Mouse (Mus musculus): ENCODE results near the gene Olfr905.

Olfr905 gene

DNA sequence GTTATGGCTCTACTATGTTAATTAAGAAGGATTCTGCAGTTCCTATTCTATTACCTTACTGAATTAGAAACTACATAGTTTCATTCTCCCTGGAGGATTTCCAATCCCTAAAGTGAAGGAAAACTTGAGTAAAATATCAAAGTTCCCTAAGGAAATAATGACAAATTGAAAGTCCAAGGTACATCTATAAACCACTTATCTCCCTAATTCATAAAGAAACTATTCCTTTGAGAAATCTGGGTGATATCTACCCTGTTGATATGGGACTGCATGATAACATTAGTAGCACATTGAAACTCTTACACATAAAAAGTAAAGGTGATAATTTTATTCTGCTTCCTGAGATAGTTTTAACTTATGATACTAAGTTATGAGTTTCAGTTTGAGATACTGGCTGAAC, at the start of gene Olfr905:
Olfr905 (plus strand) TSS at position 301 of the 400 bp plus-strand sequence.
- no peak for DNase-seq (ENCODE audit: low read depth, low spot score)

DNA sequence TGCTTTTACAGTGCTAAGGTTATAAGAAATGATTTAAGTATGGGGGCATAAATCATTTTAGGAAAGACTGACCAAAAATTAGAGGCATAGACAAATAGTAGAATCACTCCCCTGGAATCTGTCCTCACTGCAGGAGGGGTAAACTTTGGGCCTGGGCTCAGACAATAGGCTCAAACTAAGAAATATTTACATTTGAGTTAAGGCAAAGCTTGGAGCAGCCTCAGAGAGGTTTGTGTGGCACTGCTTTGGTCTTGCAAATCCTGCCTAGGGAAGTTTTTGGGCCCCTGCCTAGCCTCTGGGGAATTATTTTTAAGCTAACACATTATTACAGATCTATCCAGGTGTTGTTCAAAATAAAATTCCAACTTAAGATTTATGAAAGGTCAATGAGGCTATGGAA, 47.1 kb upstream of the Olfr905 start:
- DNase-seq (ENCODE audit: low read depth, low spot score), result no peak

DNA sequence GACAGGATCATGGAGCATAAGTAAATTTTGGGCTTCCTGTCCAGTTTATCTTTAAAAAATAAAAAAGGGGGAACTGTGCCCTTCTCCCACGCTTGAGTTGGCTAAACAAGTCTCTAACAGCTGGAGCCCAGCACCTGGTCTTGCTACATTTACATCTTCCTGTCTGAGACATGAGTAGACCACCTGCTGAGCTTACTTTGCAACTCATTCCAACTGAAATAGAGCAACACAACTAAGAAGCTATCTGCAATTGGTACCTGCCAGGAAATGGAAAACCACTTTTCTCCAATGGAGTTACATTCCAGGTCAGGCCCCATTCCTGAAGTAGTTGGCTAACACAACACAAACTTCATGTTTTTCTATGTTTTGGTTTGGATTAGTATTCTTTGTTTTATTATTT, 43.9 kb upstream of the Olfr905 start:
- no peak for DNase-seq (ENCODE audit: low read depth, low spot score)

DNA sequence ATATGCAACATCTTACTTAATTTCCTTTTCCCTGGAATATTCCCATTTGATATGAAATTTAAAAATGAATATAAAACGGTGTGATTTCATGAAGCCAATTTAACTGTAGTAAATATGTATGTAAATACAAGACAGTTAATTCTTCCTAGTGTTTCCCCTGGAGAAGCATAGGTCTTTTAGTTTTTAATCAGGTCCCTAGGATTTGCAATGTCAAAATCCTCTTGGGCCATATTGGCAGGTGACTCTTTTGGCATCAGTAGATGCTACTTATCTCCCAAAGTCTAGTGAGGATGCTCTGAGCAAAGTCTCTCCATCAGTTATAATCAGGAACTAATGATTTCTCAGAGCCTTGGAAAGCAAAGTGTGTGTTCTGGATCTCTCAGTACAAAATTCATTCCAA, 41.8 kb upstream of the Olfr905 start, which contains the start of gene Olfr901:
Olfr901 (plus strand) TSS at position 301 of the 400 bp plus-strand sequence.
- no peak for DNase-seq (ENCODE audit: low read depth, low spot score)

DNA sequence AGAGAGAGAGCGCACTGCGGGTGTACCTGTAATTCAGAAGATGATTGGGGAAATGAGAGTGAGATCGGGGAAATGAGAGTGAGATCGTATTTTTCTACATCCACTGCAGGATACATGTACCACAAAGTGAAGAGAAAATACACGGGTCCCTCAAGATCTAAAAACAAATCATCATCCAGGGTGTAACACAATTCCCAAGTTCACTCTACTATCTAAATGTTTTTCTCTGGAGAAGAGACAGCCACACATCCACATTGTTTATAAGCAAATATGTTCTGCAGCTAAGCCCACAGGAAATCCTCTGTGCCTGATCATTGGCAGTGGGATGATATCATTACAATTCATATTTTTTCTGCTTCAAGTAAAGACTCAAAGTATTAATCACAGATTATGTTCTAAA, 23.6 kb upstream of the Olfr905 start, which contains the start of gene Olfr902:
Olfr902 (plus strand) TSS at position 301 of the 400 bp plus-strand sequence.
- no peak for DNase-seq (ENCODE audit: low read depth, low spot score)

DNA sequence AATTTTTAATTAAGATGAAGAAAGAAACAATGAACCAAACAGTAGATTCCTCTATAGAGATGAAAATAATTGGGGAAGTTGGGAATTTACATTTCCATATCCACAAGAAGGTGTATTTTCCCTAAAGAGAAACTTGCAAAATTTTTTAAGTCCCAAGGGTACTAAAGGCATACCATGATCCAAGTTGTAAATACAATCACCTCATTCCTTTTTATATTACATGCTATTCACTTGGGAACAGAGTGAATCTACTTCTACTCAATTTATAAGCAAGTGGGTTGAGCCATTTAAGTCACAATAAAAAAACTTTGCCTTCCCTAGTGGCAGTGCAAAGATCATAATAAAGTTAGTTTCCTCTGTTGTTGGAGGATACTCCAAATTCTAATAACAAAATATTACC, 8.1 kb upstream of the Olfr905 start, which contains the start of gene Olfr904:
Olfr904 (plus strand) TSS at position 301 of the 400 bp plus-strand sequence.
- DNase-seq (ENCODE audit: low read depth, low spot score), result no peak

DNA sequence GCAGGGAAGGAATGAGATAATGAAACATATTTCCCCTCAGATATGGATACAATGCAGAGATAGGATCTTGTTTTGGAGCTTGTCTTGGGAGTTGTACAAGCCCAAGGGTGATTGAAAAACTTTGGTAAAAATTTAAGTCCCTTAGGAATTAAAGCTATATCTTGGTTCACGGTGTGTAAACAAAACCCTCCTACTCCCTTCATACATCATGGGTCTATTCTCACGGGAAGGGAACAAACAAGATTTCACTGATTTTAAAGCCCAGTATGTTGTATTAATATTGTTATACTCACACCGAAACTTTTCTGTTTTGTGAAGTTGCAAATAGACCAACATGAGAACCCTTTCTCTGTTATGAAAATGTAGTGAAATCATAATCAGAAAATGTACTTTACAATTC, 15.9 kb downstream of the Olfr905 start, which contains the start of gene Olfr906:
Olfr906 (plus strand) TSS at position 301 of the 400 bp plus-strand sequence.
- DNase-seq (ENCODE audit: low read depth, low spot score), result no peak

DNA sequence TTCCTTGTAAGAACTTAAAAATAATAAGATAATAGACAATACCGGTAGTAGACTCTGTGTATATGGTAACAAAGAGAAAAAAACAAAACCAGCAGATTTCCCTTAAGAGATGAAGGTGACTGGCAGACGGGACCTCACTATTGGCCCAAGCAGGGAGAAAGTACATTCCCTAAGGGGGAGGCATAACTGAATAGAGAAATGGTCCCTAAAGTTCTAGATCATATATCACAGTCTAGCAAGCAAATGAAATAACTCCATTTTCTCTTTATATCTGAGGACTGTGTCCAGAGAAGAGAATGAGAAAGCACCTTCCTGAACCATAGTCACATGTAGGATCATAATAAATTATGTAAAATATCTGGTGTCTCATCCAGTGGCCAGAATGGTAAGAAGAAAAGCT, 24.6 kb downstream of the Olfr905 start, which contains the start of gene Olfr907:
Olfr907 (plus strand) TSS at position 301 of the 400 bp plus-strand sequence.
- no peak for DNase-seq (ENCODE audit: low read depth, low spot score)

DNA sequence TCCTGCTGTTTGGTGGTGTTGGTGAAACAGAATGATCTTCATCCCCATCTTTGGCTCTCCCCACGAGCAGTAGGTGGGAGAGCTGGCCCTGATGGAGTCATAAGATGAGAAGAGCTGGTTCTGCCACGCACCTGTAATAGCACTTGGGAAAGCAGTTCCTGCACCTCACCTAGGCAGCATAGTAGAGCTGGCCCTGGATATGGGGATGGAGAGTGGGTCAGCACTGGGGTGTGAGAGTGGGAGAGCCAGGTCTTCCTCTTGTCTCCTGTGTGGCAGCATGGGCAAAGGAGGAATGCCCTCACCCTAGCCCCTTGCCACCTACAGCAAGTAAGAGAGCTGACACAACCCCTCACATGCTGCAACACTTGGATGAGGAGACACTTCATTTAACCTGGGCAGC, 41.4 kb downstream of the Olfr905 start:
- DNase-seq (ENCODE audit: low read depth, low spot score), result no peak

DNA sequence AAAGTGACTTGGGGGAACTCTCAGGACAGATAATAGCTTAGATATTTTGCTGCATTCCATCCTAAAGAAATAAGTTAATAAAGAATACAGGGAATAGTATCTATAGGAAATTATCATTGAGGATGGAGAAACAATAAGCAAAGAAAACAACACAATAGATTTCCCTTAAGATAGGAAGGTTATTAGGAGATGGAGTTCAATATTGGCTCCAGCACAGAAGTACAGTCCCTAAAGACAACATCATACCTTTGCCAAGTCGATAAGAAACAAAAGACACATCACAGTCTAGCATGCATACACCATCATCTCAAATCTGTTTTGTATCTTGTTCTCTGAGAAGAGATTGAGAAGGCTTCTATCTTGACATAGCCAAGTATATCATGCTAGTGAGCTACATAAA, 50.4 kb downstream of the Olfr905 start, which contains the start of gene Olfr911-ps1:
Olfr911-ps1 (plus strand) TSS at position 301 of the 400 bp plus-strand sequence.
- DNase-seq (ENCODE audit: low read depth, low spot score), result no peak

Measured in brain, adult 2 months (tissue).